Mouse (Mus musculus) layer of hippocampus, adult 11-12 months (tissue): ENCODE results near the gene Rnaseh2a.
"Not testable (repeated sequence)": the region's sequence is repeated elsewhere in the genome, so short reads cannot be mapped to it uniquely, and the experiment has no call there.

Experiments used
- DNase-seq: peaks from one replicate; pipeline ENCODE4 v3.0.0; 2022; ENCODE audit warnings: low spot score

The Rnaseh2a gene

DNA sequence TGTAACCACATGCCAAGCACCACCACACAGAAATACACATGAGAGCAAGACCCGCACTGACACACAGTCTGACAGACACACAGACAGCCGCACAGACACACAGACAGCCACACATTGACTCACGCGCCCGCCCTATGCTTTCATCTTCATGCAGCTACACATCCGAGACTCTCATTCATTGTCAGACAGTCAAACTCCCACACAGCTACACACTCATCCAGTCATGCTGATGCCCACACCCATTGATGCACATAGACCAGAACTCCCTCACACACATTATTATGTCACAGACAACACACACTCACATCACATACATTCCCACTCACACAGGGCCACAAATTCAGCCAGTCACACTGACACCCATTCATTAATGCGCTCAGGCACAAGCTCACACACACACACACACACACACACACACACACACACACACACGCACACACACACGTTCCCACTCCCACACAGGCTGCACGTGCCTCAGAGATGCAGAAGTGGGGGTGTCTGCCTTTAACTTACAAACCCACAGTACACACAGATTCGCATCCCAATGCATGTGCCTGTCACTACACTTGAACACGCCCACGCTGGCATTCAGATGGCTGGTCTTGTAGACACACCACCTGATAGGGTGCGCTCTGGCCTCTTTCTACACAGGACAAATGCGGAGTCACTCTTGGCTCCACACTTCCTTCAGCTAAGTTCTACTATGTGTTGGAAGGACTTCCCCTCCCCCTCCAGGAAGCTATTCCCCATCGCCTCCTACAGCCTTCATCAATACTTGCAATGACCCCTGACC, 35.6 kb downstream of the Rnaseh2a start:
- peak; percentile 43 for DNase-seq

- no peak for DNase-seq
Measured at GRCm38 (mm10) chr8:84930582-84930981, 39.0 kb downstream of the Rnaseh2a start.

DNA sequence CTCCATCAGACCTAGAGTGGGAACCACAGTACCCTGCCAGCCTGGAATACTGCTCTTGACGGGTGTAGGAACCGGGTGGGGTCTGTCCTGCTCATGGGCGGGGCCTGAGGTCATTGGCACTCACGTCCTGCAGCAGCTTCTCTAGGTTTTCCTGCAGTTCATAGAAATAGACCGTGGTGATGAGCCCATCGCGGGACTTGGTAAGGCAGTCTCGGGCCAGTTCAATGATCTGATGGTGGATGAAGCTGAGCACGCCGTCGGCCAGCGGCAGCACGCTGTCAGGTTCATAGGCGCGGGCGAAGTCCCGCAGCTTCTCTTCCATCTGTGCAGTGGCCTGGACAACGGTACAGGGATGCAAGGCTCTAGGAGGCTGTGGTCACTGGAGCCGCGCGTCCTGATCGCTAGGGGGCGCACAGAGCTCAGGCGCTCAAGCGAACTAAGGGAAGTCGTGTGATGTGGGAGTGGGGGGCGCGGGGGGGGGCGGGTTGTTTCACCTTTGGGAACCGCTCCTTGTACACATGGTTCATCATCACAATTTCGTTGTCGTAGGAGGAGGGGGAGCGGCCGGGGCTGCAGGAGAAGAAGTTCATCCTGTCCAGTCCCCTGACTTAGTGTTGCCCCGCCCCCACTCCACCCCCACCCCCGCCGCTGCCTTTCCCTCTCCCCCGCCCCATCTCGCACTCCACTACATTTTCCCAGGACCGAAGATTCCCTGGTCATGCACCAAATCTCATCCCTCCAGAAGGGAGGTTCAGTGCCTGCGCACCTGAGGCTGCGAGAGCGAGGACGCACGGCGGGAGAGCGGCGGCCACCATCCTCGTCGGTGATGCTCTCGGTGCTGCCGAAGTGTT, 40.9 kb downstream of the Rnaseh2a start:
- peak; percentile 75 for DNase-seq

DNA sequence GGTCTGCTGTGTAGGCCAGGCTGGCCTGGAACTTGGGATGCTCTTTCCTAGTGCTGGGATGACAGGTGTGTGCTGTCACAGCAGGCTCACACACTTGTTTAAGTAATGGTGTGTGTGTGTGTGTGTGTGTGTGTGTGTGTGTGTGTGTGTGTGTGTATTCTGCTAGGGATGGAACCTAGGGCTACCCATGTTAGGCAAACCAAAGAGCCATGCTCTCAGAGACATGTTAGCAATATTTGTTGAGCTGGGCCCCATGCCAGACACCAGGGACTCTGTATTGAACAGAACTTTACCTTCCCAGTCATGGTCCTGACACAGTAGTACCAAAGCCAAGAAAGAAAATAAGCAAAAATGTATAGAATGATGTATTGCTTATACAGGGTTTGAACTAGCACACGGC, 42.1 kb downstream of the Rnaseh2a start:
- no peak for DNase-seq

DNA sequence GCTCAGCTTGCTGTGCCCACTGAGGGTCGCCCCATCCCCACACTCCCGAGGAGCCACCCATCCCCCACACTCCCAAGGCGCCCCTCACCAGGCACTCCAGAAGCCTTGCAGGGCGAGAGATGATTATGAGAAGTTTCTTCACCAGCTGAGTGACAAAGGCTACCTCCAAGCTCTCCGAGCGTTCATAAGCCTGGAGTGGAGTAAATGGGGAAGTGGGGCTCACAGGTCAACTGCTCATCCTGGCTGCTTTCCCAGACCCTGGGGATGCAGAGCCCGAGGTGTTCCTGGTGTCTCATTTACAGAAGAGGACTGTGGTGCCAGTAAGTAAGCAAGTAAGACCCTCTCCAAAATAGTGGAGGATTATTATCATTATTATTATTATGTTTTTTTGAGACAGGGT, 44.0 kb downstream of the Rnaseh2a start:
- DNase-seq, result no peak

DNA sequence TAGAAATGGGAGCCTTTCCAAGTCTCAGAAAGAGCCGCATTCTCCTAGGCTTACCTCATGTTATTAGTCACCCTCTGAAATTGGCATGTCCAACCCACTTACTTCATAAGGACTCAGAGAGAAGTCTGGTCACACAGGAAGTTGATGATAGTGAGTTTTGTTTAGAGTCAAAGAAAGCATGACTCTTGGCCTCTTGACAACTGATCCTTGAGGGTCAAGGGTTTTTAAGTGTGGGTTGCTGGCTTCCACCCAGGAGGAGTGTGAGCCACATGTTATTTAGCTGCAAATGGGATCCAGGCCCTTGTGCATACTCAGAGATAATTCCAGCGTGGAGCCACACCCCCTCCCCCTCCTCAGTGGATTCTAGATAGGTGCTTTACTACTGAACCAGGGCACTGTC, 48.0 kb downstream of the Rnaseh2a start:
- no peak for DNase-seq

GRCm38 (mm10) chr8:84918646-84919045, 50.9 kb downstream of the Rnaseh2a start:
- DNase-seq, result no peak

DNA sequence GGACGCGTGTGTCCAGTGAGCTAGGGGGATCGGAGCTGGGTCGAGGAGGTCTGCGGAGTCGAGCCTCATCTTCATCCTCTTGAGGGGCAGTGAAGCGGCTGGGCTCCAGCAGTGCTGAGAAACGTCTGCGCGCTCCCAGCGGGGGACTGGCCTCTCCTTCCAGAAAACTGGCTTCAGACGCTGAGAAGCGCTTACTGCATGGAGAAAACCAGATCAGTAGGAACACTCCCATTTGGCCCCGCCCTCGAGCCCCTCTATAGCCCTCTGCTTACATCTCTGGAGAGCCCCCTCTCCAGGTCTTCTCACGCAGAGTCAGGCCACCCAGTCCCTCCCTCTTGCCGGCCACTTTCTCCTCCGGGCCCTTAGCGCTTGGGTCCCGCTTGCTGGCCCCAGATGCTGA, 51.8 kb downstream of the Rnaseh2a start:
- no peak for DNase-seq

- no peak for DNase-seq
Measured at GRCm38 (mm10) chr8:84915269-84915668, 54.3 kb downstream of the Rnaseh2a start.

DNA sequence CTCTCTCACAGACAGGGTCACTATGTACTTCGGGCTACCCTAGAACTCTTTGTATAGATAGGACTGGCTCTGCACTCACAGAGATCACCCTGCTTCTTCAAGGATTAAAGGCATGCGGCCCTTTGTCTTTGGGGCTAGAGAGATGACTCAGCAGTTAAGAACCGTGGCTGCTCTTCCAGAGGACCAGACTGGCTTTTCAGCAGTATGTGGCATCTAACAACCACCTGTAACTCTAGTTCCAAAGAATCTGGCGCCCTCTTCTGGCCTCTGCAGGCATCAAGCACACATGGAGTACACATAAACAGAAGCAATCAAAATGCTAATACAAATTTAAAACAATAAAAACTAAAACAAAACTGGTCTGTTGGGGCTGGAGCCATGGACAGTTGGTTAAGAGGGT, 55.6 kb downstream of the Rnaseh2a start:
- peak; percentile 28 for DNase-seq

GRCm38 (mm10) chr8:84913502-84913900, 56.1 kb downstream of the Rnaseh2a start:
- no peak for DNase-seq

GRCm38 (mm10) chr8:84912895-84913501, 56.6 kb downstream of the Rnaseh2a start:
- DNase-seq, result peak; percentile 52

DNA sequence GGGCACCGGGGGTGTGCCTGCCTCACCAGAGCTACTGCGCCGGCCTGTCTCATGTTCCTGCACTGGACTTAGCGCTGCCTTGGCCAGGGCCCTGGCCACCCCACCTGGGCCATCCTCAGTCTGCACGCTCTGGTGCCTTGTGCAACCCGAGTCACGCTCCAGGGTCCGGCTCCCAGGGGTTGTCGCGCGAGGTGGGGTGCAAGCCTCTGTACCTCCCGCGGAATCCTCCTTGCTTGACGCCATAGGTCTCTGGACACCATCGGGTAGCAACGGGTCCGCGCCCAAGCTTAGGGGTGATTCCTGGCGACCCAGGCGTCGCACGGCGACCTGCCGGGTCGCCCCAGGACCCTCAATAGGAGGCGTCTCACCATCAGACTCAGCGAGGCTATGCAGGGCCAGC, 57.2 kb downstream of the Rnaseh2a start:
- DNase-seq, result no peak

- DNase-seq, result no peak
Measured at GRCm38 (mm10) chr8:84911854-84912253, 57.7 kb downstream of the Rnaseh2a start.

- no peak for DNase-seq
Measured at GRCm38 (mm10) chr8:84910551-84910950, 59.0 kb downstream of the Rnaseh2a start.

DNA sequence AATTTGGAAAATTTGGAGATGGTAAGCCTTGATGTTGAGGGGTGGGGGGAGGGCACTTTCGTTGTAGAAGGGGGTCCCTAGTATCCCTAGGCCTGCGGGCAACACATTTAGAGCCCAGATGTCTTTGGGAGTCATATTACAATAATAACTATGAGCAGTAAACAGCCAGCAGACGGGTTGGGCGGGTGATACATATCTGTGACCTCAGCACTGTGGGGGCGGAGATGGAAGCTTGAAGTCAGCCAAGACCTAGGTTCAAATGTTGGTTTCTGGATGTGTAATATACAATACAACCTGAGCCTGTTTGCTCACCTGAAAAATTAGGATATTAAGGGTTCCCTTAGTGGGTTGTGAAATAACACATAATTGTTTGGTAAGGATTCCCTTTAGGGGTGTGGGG, 59.6 kb downstream of the Rnaseh2a start:
- no peak for DNase-seq

DNA sequence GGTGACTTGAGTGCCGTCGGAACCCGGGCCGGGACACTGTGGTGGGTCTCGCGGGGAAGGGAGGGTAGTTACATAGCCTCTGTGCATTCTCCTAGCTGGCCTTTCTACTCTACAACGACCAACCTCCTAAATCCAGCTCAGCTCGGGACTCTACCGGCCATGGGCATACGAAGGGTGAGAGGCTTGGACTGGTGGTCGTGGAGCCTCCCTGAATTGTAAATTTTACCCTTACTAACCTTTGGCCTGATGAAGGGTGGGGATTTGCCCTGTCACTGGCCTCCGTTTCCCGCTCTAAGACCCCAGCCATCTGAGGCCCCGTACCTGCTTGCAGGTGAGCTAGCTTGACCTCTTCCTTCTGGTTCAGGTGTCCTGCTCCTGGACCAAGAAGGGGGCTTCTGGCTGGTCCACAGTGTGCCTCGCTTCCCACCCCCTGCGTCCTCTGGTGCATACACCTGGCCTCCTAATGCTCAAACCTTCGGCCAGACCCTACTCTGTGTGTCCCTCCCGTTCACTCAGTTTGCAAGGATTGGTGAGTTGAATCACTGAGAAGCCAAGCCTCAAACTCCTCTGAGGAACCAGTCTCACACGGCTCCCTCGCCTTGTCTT, 60.3 kb downstream of the Rnaseh2a start:
- DNase-seq, result no peak

GRCm38 (mm10) chr8:84908421-84909161, 61.0 kb downstream of the Rnaseh2a start, which contains the start of gene Dnase2a:
Gene Dnase2a, plus strand, starts transcription at chr8:84908560.
- peak; percentile 89 for DNase-seq

DNA sequence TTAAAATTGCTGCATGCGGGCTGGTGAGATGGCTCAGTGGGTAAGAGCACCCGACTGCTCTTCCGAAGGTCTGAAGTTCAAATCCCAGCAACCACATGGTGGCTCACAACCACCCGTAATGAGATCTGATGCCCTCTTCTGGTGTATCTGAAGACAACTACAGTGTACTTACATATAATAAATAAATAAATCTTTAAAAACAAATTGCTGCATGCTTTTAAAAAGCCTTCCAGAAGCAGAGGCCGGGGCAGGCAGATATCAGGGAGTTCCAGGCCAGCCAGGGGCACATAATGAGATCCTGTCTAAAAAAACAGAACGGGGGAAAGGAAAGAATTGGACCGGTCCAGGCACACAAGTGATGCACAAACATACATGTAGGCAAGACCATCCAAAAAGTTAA, 61.6 kb downstream of the Rnaseh2a start:
- DNase-seq, result not testable (repeated sequence)

DNA sequence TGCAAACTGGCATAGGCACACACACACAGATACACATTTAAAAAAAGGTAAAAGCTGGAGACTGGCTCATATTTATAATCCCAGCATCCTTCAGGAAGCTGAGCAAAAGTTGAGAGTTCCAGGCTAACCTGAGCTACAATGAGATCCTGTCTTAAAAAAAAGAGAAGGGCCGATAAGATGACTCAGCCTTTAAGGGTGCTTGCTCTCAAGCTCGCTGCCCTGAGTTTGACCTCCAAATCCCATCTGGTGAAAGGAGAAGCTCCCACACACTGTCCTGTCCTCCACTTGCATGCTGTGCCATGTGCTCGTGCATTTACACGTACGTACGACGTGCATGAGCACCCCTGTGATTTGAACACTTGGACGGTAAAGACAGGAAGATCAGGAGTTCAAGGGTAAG, 62.1 kb downstream of the Rnaseh2a start:
- DNase-seq, result no peak

DNA sequence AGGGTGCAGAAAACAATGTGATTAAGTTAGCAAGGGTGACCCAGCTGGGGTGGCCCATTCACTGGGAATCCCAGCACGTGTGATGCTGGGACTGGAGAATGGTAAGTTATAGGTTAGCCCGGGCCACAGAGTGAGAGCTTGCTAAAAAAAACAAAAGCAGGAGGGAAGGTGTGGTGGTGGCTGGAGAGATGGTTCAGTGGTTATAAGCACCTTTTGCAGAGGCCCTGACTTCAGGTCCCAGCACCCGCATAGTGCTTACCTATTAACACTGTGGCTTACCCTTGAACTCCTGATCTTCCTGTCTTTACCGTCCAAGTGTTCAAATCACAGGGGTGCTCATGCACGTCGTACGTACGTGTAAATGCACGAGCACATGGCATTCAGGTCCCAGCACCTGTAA, 62.5 kb downstream of the Rnaseh2a start:
- DNase-seq, result no peak
